Mouse (Mus musculus) CD4-positive, CD25-positive, alpha-beta regulatory T cell, adult 2 months (primary cell): ENCODE data around the gene Amotl2.

ENCODE experiments used
- DNase-seq: peaks from one replicate; pipeline ENCODE4 v3.0.0-alpha.2; 2012; ENCODE audit warnings: low read depth, low spot score

Gene Amotl2

DNA sequence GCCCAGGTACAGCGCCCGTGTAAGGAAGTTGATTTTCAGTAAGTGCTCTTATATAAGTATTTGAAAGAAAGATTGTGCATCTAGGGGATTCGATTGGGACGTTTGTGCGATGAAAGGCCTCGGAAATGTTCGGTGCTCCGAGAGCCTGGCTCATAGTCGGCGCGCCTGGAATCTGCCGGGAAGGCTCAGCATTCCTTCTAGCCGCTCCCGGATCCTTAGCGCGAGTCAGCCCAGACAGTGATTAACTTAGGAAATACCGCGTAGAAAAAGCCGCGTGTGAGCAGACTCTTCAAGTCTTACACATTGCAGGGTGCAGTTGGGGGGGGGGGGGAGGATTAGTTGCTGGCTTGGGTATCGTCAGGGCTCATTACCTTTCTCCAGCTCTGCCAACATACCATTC lies 2.2 kb downstream of the Amotl2 start:
- DNase-seq, result no peak

DNA sequence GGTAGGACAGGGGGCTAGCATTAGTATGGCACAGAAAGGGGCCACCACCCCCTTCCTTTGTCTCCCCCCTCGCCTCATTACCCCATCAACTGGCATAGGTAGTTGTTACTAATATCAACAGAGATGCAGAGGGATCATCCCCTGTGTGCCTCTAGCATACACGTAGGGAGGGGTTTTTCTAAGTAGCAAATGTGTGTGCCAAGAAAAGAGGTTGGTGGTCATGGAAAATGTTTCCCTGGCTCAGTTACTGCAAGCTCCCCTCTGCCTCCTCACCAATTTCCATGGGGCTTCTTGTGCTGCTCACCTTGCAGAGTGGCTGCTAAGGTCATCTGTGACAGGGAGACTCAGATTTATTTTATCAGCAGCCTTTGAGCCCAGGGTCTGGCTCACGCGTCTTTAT lies 2.6 kb downstream of the Amotl2 start:
- no peak for DNase-seq

DNA sequence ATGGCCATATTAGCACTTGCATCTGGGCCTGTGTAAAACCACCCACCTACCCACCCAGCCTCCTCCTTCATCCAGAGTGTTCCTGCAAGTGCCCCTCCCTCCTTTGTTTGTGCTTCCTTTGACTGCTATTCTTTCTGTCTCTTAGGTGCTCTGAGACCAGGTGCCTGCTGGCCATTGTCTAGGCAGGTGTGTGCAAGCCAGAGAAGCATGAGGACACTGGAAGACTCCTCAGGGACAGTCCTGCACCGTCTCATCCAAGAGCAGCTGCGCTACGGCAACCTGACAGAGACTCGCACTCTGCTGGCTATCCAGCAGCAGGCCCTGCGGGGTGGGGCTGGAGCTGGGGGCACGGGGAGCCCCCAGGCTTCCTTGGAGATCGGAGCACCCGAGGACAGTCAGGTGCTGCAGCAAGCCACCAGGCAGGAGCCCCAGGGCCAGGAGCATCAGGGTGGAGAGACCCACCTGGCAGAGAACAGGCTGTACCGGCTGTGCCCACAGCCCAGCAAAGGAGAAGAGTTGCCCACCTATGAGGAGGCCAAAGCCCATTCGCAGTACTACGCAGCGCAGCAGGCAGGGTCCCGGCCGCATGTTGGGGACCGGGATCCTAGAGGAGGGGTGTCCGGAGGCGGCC lies 3.6 kb downstream of the Amotl2 start:
- DNase-seq, result no peak

DNA sequence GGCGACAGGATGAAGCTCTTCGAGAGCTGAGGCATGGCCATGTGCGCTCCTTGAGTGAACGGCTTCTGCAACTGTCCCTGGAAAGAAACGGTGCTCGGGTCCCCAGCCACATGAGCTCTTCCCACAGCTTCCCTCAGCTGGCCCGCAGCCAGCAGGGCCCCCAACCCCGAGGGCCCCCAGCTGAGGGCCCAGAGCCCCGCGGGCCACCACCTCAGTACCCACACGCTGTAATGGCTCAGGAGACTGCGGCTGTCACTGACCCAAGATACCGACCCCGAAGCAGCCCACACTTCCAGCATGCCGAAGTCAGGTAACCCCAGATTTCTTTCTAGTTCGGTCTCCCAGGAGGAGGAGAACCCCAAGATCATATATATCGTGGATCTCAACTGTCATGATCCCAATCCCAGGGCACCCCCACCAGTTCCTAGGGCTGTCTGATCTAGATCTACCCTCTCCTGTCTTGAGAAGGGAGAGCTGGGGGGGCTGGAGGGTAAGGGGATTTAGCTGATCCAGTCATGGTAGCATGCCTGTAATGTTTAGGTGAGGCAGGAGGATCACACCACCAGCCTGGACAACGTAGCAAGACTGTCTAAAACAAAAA lies 4.2 kb downstream of the Amotl2 start:
- no peak for DNase-seq

DNA sequence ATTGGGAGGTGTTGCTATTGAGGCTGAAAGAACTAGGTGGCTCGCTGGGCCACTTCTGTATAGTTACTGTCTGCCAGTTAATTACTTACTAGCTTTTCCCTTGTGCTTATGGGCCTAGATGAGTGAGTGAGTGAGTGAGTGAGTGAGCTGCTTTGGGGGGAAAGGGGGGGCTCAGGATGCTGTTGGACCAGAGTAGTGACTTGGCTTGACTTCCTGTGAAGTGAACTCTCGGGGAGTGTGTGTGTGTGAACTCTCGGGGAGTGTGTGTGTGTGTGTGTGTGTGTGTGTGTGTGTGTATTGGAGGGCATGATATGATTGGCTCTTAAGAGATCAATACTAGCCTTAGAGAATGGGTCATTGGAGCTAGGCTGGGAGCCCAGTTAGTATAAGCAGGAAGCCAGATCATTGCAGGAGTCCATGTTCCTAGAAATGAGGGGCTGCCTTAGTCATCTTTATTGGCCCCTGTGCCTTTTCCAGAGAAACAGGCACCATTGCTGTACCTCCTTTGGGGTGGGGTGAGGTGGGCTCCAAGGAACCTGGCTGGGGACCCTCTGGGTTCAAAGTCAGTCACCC lies 5.0 kb downstream of the Amotl2 start:
- DNase-seq, result no peak

DNA sequence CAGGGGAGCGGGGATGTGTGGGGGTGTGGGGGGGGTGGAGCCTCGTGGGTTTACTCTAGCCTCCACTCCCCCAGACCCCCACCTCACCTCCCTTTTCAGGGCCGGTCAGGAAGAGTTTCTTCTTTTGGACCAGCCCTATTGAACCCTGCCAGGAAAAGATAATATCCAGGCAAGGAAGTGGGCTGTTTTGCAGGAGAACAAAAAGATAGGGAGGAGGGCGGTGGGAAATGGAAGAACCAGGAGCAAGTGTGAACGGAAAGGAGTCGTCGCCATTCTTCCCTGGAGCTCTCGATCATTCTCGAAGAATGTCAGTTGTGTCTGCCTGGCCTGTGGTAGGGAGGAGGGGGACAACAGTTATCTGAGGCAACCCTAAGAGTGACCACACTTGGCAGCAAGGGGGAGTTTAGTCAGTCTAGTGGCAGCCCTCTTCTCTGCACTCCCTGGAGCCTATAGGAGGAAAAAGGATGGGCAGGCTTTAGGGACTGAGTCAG lies 5.6 kb downstream of the Amotl2 start:
- DNase-seq, result no peak

DNA sequence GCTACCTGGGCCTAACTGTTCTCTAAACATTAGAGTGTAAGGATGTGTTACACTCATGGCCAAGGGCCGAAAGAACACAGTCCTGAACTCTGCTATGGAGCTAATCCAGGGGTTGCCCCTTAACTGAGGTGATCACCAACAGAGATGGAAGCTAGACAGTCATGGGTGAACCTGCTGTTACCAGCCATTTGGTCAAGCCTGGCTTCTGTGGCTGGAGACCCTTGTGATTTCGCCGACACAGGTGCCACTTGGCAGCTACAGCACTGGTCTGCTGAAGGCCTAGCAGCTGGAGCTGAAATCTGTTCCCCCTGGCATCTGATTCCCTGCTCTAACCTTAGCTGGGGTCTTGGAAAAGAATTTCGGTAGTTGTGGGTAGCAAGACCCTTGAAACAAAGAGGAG lies 6.3 kb downstream of the Amotl2 start:
- DNase-seq, result no peak

DNA sequence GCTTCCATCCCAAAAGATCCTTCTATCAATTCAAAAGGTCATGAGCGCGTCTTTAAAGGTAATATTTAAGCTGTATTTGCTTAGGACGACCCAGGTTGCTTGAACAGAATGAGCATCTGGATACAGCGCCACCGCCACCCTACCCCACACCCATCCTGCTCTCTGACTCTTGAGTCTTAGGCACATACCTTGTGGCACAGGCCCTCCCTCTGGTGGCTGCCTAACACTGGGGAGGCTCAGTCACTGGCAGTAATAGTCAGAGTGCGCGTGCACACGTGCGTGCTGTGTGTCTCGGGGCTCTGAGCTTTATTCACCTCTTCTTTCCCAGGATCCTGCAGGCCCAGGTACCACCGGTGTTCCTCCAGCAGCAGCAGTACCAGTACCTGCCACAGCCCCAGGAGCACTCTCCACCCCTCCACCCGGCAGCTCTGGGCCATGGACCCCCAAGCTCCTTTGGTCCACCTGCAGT lies 6.8 kb downstream of the Amotl2 start:
- DNase-seq, result no peak

DNA sequence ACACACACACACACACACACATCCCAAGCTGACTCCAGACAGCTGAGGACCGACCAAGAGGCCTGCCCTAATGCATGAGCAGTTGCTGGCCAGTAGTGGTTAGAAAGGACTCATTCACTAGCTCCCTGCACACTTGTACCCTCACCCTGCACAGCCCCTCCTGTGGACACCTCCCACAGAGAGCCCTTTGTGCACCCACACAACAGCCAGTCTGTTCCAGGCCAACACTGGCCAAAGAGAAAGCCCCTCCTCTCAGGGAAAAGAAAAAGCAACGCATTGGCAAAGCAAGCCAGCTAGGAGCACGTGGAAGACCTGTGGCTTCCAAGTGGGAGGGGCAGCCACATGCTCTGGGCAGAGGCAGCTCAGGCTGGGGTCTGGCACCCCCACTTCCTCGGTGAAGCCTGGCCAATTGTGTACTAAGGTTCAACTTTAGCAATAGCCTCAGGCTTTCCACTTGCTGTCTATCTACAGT lies 7.6 kb downstream of the Amotl2 start:
- DNase-seq, result no peak

DNA sequence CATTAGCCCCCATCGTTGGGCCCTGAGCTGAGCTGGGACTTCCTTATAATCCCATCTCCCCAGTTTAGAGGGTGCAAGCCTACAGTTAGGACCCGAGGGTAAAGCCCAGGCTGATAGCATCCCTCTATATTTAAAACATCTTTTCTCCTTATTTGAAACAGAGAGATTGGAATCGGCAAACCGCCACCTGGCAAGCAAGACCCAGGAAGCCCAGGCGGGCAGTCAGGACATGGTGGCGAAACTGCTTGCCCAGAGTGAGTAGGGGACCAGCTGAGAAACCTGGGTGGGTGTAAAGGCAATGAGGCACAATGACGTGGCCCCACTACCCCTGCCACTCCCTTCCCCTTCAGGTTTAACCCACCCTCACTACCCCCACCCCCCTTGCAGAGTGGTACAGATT lies 8.5 kb downstream of the Amotl2 start:
- no peak for DNase-seq

DNA sequence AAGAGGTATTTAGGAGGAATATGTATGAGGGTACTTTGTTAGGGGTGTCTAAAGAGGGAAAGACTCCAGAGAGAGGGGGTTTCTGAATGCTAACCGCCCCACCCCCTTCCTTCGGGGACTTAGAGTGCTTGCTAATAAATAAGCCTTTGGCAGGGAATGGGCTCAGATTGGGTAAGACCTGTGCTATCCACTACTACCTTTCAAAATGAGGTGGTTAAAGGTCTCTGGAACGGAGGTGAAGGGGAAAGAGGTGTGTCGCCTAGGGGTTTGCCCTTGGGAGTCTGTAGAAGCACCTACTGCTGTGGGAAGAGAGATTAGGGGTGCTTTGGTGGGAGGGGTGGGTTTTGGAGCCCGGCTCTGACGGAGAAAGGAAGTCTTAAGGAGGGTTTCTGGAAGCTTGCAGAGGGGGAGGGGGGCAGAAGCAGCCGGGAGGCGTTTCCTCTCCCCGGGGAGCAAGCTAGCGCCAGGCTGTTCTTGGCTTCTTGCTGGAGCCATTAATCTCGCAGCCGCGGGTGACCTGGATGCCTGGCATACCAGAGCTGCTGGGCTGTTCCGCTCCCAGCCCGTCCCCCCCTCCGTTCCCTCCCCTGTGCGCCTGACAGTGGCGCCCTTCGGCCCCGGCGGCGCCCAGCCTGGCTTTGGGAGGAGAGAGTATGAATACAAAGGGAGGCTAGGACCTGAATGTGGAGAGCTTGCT lies 9.6 kb downstream of the Amotl2 start:
- DNase-seq, result no peak

DNA sequence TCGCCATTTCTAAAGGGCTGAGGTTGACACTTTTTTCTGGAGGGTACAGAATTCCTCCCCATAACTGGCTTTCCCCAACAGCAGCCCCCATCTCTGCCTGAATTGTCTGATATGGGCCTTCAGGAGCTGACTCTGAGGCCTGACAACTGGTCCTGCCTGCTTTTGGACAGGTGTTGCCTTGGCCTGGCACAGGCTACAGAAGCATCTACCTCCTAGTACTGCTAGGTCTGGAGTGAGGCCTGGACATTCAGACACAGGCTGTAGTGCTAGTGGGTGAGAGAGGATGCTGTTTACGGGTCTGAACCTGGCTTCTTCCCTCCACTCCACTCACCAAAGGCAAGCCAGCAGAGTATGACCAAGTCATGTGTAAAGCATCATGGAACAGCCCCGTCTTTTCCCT lies 10.3 kb downstream of the Amotl2 start:
- no peak for DNase-seq

DNA sequence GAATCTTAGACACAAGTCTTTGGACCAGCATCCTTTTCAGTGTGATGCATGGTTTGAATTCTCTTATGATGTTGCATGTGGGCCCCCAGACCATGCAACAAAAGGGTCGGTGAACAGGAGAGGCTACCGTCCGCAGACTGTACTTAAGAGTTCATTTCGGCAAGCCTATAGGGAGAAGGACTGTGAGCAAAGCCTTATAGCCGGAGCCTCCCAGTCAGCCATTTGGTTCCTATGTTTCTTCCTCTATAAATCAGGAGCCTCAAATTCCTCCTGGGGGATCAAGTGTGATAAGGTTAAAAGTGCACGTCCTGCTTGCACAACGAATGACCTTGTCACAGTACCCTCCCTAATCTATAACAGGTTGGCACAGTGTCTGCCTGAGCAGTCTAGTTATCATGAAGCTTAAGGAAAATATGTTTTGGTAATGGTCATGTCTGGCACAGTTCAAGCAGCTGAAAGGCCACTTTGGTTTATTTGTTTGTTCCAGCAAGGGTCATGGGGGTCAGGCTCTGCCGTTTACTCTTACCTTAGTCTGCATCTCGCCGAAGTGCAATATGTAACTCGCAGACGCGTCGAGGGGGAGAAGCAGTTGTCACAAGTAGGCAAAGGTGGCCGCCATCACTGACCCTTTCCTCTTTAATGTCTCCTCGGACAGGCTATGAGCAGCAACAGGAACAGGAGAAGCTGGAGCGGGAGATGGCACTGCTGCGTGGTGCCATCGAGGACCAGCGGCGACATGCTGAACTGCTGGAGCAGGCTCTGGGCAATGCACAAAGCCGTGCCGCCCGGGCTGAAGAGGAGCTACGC lies 11.4 kb downstream of the Amotl2 start:
- DNase-seq, result no peak

DNA sequence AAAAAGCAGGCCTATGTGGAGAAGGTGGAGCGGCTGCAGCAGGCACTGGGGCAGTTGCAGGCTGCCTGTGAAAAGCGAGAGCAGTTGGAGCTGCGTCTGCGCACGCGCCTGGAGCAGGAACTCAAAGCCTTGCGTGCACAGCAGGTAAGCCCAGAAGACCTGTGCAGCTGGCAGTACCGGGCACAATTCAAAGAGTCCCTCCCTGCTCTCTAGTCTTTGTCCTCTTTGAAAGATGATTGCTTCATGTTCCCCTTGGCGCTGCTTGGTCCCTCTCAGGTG lies 11.9 kb downstream of the Amotl2 start:
- DNase-seq, result no peak

DNA sequence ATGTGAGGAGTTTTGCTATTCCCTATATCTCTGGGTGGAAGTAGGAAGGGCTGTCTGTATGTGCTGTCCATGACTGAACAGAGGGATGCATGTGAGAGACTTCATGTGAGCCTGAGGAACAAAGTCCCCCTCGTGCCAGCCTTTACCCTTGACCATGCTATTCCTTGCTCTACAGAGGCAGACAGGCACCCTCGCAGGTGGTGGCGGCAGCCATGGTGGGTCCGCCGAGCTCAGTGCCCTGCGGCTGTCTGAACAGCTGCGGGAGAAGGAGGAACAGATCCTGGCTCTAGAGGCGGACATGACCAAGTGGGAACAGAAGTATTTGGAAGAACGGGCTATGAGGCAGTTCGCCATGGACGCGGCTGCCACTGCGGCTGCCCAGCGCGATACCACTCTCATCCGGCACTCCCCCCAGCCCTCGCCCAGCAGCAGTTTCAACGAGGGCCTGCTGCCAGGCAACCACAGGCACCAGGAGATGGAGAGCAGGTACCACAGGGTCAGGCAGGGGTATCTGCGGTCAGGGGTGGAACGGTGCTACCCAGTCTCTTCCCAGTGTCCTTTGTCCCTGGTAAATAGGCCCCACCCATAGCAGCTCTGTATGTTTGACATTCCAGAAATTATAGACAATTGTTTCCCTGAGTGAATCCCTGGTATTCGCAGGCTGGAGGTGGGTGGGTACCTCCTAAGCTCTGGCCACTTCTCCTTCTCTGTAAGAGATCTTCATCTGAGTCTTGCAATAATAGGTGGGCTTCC lies 12.8 kb downstream of the Amotl2 start:
- no peak for DNase-seq

DNA sequence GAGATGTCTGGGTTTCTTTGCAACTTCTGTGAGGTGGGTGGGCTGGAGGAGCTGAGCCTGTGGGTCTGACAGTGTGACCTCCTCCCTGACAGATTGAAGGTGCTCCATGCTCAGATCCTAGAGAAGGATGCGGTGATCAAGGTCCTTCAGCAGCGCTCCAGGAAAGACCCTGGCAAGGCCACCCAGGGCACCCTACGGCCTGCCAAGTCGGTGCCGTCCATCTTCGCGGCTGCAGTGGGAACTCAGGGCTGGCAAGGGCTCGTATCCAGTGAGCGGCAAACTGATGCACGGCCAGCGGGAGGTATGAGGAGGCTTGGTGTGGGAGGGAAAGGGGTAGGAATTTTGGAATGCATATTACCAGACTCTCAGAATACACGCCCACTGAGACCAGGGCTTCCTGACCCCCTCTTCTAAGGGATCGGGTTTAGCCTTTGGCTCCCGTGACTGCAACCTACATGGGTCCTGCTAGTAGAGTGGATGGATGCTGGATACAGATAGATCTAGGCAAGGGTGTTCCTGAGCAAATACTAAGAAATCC lies 13.5 kb downstream of the Amotl2 start:
- DNase-seq, result no peak

DNA sequence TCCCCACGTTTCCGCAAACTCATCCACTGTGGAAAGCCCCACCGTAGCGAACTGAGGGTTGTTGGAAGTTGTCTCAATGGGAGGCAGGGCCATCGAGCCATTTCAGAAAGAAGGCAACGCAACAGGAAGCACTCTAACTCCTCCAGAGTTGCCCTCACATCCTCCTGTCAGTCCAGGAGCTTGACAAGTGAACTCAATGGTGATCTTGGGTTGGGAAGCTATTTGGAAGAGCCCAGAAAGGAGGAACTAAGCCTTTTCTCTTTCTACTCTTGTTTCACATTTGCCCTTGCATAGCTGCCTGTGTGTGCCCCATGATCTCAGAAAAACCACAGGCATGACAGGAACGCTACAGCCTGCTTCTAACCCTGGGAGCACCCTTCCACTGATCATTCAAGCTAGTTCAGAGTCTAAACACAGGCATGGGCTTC lies 14.6 kb downstream of the Amotl2 start:
- DNase-seq, result no peak

DNA sequence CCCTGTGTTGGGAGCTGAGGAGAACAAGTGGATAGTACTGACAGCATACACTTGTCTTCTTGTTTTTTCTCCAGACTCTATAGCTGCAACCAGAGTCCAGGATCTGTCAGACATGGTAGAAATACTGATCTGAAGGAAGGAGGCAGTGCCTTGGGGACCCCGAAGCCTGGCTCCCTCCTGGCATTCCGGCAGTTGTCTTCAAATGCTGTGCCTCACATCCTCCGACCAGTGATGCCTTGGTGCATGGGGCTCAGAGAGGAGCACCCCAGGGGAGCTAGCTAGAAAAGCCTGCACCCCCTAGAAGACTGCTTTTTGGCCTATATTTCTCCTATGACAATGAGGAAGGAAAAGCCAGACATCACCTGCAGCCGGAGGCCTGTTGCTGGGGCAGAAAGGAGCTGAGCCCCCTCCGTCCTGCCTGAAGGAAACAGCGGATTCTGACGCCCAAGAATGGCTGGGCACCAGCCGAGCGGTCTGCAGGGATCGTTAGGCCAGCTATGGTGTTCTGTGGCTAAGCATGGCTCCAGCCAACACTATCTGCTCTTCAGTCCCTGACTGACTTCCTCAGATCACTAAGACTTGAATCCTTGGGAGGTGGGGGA lies 15.2 kb downstream of the Amotl2 start:
- DNase-seq, result no peak

DNA sequence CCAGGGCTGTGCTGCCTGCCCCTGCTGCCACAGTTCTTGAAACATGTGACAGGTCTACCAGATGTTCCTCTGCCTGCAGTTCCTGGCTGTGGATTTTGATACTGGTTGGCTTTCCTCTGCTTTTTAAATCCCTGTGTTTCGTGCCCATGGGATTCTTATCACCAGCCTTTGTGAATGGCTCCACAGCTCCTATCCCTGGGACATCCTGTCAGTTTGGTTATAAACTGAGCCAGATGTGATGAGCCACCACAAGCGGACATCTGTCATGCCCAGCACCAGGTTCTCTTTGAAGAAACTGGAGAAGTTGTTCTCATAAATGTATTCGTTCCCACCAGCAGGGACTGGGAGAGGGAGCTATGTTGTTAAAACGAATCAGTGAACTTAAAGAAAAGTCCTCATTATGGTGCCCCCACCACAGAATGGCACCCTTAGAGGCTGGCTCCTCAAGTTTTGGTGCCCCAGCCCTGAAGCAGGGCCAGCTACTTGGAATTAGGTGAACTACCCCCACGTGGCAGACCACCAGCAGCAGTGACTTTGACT lies 15.9 kb downstream of the Amotl2 start:
- DNase-seq, result no peak

DNA sequence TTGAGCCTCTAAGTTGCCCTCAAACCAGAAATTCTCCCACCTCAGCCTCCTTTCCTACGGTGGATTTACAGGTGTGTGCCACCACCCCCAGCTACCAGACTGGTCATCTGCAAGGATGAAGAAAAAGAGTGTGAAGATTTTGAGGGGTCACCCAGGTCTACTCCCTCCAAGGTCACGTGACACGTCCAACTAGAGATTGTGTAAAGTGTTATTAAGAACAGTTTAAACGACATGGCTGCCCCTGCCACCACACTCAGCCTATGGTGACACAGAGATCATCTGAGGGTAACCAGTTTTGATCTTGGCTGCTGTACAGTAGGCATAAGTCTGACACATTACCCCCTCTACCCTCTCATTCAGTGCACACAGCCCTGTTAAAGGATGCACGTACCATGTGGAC lies 17.0 kb downstream of the Amotl2 start:
- DNase-seq, result no peak
